Mouse (Mus musculus): Measurements from ENCODE around the gene Rhbdl3. TPM values are rescaled to one million over a fixed set of nuclear protein-coding genes. Genes with fewer than 3 reads are reported as not detected.

Rhbdl3 gene
- polyA plus RNA-seq (2014; fragmentation: Illumina TruSeq; extraction: RNeasy Lipid Tissue Mini Kit (QIAGEN cat#74804); ENCODE audit: insufficient read depth, low read depth, low replicate concordance), result 1.9 TPM

DNA sequence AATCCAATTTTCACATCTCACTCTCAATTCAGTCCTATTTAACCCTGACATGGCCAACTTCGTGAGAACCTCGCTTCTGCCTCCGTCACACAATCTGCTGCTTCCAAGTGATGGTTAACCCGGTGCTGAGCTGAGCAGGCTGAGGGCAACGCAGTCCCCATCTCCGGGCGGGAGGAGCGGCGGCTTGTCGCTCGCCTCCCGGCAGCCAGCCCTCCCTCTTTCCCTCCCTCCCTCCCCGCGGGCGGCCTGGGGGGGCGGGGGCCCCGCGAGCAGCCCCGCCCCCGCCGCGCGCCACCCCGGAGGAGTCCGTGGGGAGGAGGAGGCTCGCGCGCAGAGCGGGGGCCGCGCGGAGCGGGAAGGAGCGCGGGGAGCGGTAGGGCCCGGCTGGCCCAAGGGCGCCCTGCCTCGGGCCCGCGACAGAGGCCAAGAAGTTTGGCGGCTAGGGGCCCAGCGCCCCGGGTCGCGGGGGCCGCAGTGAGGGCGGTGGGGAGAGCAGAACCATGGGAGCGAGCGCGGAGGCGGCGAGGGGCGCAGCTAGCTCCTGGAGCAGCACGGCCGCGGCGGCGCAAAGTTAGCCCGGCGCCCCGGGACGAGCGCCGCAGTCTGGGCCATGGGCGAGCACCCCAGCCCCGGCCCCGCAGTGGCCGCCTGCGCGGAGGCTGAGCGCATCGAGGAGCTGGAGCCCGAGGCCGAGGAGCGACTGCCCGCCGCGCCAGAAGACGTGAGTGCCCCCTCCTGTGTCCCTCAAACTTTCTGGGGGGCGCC is at the start of gene Rhbdl3:
Rhbdl3 (plus strand) TSS at position 362 of the 765 bp plus-strand sequence.

GRCm38 (mm10) chr11:80377712-80378451 is 77.2 kb downstream of the Rhbdl3 start, which contains the start of gene 5730455P16Rik:
TSS of gene 5730455P16Rik (minus strand) at chr11:80378034.

DNA sequence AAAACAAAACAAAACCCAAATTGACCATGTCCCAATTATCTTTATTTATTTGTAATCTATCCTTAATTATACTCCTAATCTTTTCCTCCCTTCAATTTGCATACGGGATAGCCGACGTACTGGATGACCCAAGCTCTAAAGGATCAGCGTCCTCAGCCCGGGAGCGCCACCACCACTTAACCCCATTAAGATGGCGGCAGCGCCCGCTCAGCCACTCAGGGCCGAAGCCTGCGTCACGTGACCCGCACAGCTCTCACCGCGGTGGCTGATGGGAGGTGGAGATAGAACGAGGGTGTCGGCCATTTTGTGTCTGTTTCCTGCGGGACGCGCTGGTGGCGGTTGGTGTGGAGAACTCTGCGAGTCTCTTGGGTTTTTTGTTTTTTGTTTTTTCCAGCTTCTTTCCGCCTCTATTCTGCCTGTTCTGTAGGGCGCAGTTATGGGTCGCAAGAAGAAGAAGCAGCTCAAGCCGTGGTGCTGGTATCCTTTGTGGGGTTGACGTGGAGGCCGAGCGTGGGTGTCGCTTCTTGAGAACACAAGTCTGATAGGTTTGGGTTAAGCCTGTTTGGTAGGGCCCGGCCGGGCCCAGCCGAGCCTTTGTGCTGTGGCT is 82.4 kb downstream of the Rhbdl3 start, which contains the start of gene Zfp207:
Zfp207 (plus strand) TSS at position 261 of the 607 bp plus-strand sequence.

Other genes starting within 250 kb of the Rhbdl3 start
- gene Crlf3, start 219.9 kb upstream of the Rhbdl3 start, polyA plus RNA-seq (2014; fragmentation: Illumina TruSeq; extraction: RNeasy Lipid Tissue Mini Kit (QIAGEN cat#74804); ENCODE audit: insufficient read depth, low read depth, low replicate concordance), result 28.7 TPM
- gene Atad5, start 211.5 kb upstream of the Rhbdl3 start, polyA plus RNA-seq (2014; fragmentation: Illumina TruSeq; extraction: RNeasy Lipid Tissue Mini Kit (QIAGEN cat#74804); ENCODE audit: insufficient read depth, low read depth, low replicate concordance), result 0.53 TPM
- 10.1 TPM for gene Tefm, start 158.7 kb upstream of the Rhbdl3 start, polyA plus RNA-seq (2014; fragmentation: Illumina TruSeq; extraction: RNeasy Lipid Tissue Mini Kit (QIAGEN cat#74804); ENCODE audit: insufficient read depth, low read depth, low replicate concordance)
- 3.1 TPM for gene Adap2, start 146.8 kb upstream of the Rhbdl3 start, polyA plus RNA-seq (2014; fragmentation: Illumina TruSeq; extraction: RNeasy Lipid Tissue Mini Kit (QIAGEN cat#74804); ENCODE audit: insufficient read depth, low read depth, low replicate concordance)
- 8.9 TPM for gene Rnf135, start 117.1 kb upstream of the Rhbdl3 start, polyA plus RNA-seq (2014; fragmentation: Illumina TruSeq; extraction: RNeasy Lipid Tissue Mini Kit (QIAGEN cat#74804); ENCODE audit: insufficient read depth, low read depth, low replicate concordance)
- 24.8 TPM for gene Rhot1, start 91.9 kb upstream of the Rhbdl3 start, polyA plus RNA-seq (2014; fragmentation: Illumina TruSeq; extraction: RNeasy Lipid Tissue Mini Kit (QIAGEN cat#74804); ENCODE audit: insufficient read depth, low read depth, low replicate concordance)
- gene 5730455P16Rik, start 77.1 kb downstream of the Rhbdl3 start, polyA plus RNA-seq (2014; fragmentation: Illumina TruSeq; extraction: RNeasy Lipid Tissue Mini Kit (QIAGEN cat#74804); ENCODE audit: insufficient read depth, low read depth, low replicate concordance), result 4.3 TPM
- gene Zfp207, start 82.4 kb downstream of the Rhbdl3 start, polyA plus RNA-seq (2014; fragmentation: Illumina TruSeq; extraction: RNeasy Lipid Tissue Mini Kit (QIAGEN cat#74804); ENCODE audit: insufficient read depth, low read depth, low replicate concordance), result 68.4 TPM
- 35.0 TPM for gene Psmd11, start 127.7 kb downstream of the Rhbdl3 start, polyA plus RNA-seq (2014; fragmentation: Illumina TruSeq; extraction: RNeasy Lipid Tissue Mini Kit (QIAGEN cat#74804); ENCODE audit: insufficient read depth, low read depth, low replicate concordance)
- 0.19 TPM for gene Cdk5r1, start 176.1 kb downstream of the Rhbdl3 start, polyA plus RNA-seq (2014; fragmentation: Illumina TruSeq; extraction: RNeasy Lipid Tissue Mini Kit (QIAGEN cat#74804); ENCODE audit: insufficient read depth, low read depth, low replicate concordance)

Measured in lung, adult 10 weeks (tissue).